Mouse (Mus musculus) lung, adult 2 months (tissue): ENCODE results near the gene Nisch. TPM values are rescaled to one million over a fixed set of nuclear protein-coding genes. Genes with fewer than 3 reads are reported as not detected.

ENCODE experiments used
- DNase-seq: peaks from one replicate; pipeline ENCODE4 v3.0.0; 2022
- H3K4me1 ChIP-seq: fragments of 200-500 bp; 2 replicates; pipeline ENCODE4 v1.6.1; 2011; ENCODE audit warnings: low read length; ENCODE audit not compliant: control insufficient read depth, insufficient read depth
- H3K4me3 ChIP-seq: fragments of 200-500 bp; replicated peaks from 2 replicates; pipeline ENCODE3; 2011; ENCODE audit warnings: low read depth, mild to moderate bottlenecking, control low read depth, low read length; ENCODE audit errors: extremely low read depth
- CTCF ChIP-seq: fragments of 200-500 bp; IDR thresholded peaks from 2 replicates; pipeline ENCODE4 v1.5.1; 2011; ENCODE audit warnings: mild to moderate bottlenecking, low read length, control low read depth; ENCODE audit not compliant: insufficient read depth
- POLR2A ChIP-seq: fragments of 200-500 bp; IDR thresholded peaks from 2 replicates; pipeline ENCODE4 v1.6.1; 2011; ENCODE audit warnings: low read depth, mild to moderate bottlenecking, control low read depth, low read length, borderline replicate concordance; ENCODE audit errors: extremely low read depth
- WGBS: fragments of 180-500 bp; shearing (Covaris S2); methylation state at CpG from one replicate; pipeline ENCODE4 v1.1.7; 2018; 5-methylcytosine and 5-hydroxymethylcytosine counted together
- polyA plus RNA-seq: library from polyadenylated mRNA; depleted of rRNA; stranded (reverse); fragments of >200 nt; gene quantifications from 2 replicates; pipeline ENCODE4 v1.2.3, GENCODE M21; 2012; rRNA removed

Nisch gene
- 412 and 458 TPM in 2 replicates for polyA plus RNA-seq

- peaks cover 8% of the 10 kb centered on the region; the same call in 1 of the 2 replicates for H3K4me1 ChIP-seq
- WGBS = 68% methylated on average over 2 of the region's 2 CpGs
- no peak for DNase-seq
- H3K4me3 ChIP-seq = peak within 1 kb of the TSS; percentile 81
- TF ChIP-seq CTCF (no peak), POLR2A (no peak)
These were observed at the start of gene Nisch for GRCm38 (mm10) chr14:31216846-31217245. Nisch (minus strand) TSS chr14:31216946.

DNA sequence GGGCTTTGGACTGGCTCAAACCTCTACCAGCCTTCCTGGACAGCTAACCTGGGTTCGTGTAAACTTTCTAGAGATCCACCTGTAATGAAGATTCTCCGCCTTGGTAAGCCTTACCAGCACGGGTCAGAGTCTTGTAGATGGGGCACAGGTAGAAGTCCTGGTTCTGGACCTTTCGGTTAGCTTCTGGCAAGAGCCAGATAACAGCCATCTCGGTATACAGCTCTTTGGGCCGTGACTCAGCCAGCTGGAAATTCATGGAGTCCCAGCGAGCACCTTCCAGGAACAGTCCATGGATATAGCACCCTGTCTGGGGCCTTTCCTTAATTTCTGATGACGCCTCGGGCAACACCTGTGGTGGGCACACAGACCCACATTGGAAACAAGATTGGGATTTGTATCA is 44.2 kb upstream of the Nisch start:
- WGBS = 88% methylated on average over 9 of the region's 9 CpGs
- Histone ChIP-seq H3K4me3 (no peak overlapping the region), H3K4me1 (no peaks in the 10 kb centered on the region)
- no peak for DNase-seq
- no peak for TF ChIP-seq POLR2A
- no peak for TF ChIP-seq CTCF

- DNase-seq = no peak
These were observed 43.6 kb upstream of the Nisch start for GRCm38 (mm10) chr14:31260374-31260773.

GRCm38 (mm10) chr14:31258476-31259050 is 41.8 kb upstream of the Nisch start:
- H3K4me1 ChIP-seq = no peaks in the 10 kb centered on the region
- 92% methylated on average over 14 of the region's 14 CpGs for WGBS
- no peak for DNase-seq
- TF ChIP-seq CTCF (no peak), POLR2A (no peak)
- no peak overlapping the region for H3K4me3 ChIP-seq

More at GRCm38 (mm10) chr14:31260374-31260773, 43.6 kb upstream of the Nisch start:
- H3K4me1 ChIP-seq = no peaks in the 10 kb centered on the region
- H3K4me3 ChIP-seq = no peak overlapping the region
- 93% methylated on average over 4 of the region's 4 CpGs for WGBS
- TF ChIP-seq CTCF = no peak
- TF ChIP-seq POLR2A = no peak

DNA sequence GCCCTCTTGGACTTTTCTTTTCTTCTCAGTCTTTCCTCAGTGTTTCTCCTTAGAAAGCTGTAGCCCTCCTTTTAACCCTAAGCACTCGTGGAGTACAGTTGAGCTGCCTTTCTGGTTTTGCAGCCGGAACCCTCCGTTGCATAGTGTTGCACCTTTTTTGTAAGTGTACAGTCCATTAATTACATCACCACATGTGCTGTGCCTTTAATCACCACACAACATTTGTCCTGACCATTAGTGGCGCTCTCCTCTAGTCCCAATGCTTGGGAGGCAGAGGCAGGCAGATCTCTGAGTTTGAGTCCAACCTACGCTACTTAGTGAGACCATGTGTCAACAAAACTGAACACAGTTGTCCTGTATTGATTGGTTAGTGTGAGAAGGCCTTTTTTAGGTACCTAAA is 35.3 kb upstream of the Nisch start:
- Histone ChIP-seq H3K4me3 (peak overlapping the region; percentile 95), H3K4me1 (peaks cover 3% of the 10 kb centered on the region)
- 80% methylated on average over 5 of the region's 5 CpGs for WGBS
- TF ChIP-seq POLR2A = no peak
- TF ChIP-seq CTCF = no peak
- no peak for DNase-seq

GRCm38 (mm10) chr14:31251626-31252025 is 34.9 kb upstream of the Nisch start:
- Histone ChIP-seq H3K4me3 (peak overlapping the region; percentile 95), H3K4me1 (peaks cover 3% of the 10 kb centered on the region)
- no peak for TF ChIP-seq POLR2A
- TF ChIP-seq CTCF = no peak
- no peak for DNase-seq
- under 1% methylated on average over 18 of the region's 18 CpGs for WGBS

DNA sequence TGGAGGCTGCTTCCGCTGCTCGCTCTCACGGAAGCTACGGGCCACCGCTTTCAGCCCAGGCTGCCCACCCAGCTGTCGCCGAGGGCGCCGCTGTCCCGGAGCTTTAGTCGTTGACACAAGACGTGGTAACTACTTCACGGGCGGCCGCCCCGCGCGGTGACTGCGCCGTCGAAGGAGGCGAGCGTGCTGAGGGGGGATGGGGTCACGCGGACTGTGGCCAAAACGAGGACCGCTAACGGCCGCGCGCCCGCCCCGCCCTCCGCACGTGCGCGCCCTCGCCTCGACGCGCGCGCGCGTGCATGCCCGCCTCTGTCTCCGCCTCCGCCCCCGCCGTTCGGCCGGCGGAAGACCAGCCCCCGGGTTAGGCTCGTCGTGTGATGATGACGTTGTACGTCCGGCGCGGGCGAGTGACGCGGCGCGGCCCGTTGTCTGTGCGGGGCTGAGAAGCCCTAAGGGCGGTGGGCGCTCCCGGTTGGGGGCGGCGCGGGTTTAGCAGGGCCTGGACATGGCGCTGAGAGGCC is 34.4 kb upstream of the Nisch start, which contains the start of the genes Phf7 and Bap1:
Phf7 (minus strand) TSS at position 234 of the 521 bp plus-strand sequence.
Bap1 (plus strand) TSS at position 367 of the 521 bp plus-strand sequence.
- WGBS = under 1% methylated on average over 73 of the region's 75 CpGs
- peak within 1 kb of the TSS; percentile 97 for H3K4me3 ChIP-seq
- DNase-seq = peak; percentile 97
- TF ChIP-seq CTCF = no peak
- TF ChIP-seq POLR2A = peak; percentile 59; the same call in 1 of the 2 replicates
- peaks cover 3% of the 10 kb centered on the region for H3K4me1 ChIP-seq

GRCm38 (mm10) chr14:31250222-31251083 is 33.7 kb upstream of the Nisch start:
- 14% methylated on average over 38 of the region's 38 CpGs for WGBS
- H3K4me3 ChIP-seq = peak overlapping the region; percentile 97
- TF ChIP-seq CTCF (no peak), POLR2A (no peak)
- peaks cover 3% of the 10 kb centered on the region for H3K4me1 ChIP-seq
- no peak for DNase-seq

- no peak for TF ChIP-seq CTCF
- TF ChIP-seq POLR2A = no peak
- DNase-seq = no peak
- no peak overlapping the region for H3K4me3 ChIP-seq
- WGBS = 86% methylated on average over 6 of the region's 6 CpGs
- H3K4me1 ChIP-seq = peaks cover 3% of the 10 kb centered on the region
These were observed 31.6 kb upstream of the Nisch start for GRCm38 (mm10) chr14:31248396-31248795.
